Mouse (Mus musculus) T-helper 1 cell (primary cell): ENCODE data around the gene Ehmt2.

ENCODE experiments used
- in situ Hi-C: fragments of 300-600 bp; cut with MboI, MseI; formaldehyde crosslinking; loops from one replicate; pipeline ENCODE4 v1.15.1; 2025; ENCODE audit warnings: high pct_unique_total_duplicates

Ehmt2 gene

GRCm38 (mm10) chr17:34898160-34898586 lies at the start of gene Ehmt2, which contains the start of gene C2:
TSS of gene Ehmt2 (plus strand) at chr17:34898469.
TSS of gene C2 (minus strand) at chr17:34898265.
- in situ Hi-C loops: no loop called here

- in situ Hi-C loops: loop anchor here (10.0 kb wide), 1 partner anchor 65 kb away; the partner anchor contains the start of gene Slc44a4
Measured at GRCm38 (mm10) chr17:34849722-34850516, 48.4 kb upstream of the Ehmt2 start, which contains the start of the genes Skiv2l and Nelfe. TSS of gene Skiv2l (minus strand) at chr17:34850210. TSS of gene Nelfe (plus strand) at chr17:34850391.

- in situ Hi-C loops: loop anchor here (10.0 kb wide), 1 partner anchor 64 kb away; the partner anchor contains the start of gene Slc44a4
Measured at GRCm38 (mm10) chr17:34850517-34851125, 47.6 kb upstream of the Ehmt2 start.

- in situ Hi-C loops: loop anchor here (10.0 kb wide), 1 partner anchor 61 kb away; the partner anchor contains the start of gene Slc44a4
Measured at GRCm38 (mm10) chr17:34853511-34853910, 44.8 kb upstream of the Ehmt2 start.

- in situ Hi-C loops: loop anchor here (10.0 kb wide), 1 partner anchor 60 kb away; the partner anchor contains the start of gene Slc44a4
Measured at GRCm38 (mm10) chr17:34854761-34855160, 43.5 kb upstream of the Ehmt2 start.

- in situ Hi-C loops: loop anchor here (10.0 kb wide), 1 partner anchor 59 kb away; the partner anchor contains the start of gene Slc44a4
Measured at GRCm38 (mm10) chr17:34855825-34856224, 42.4 kb upstream of the Ehmt2 start.

- in situ Hi-C loops: loop anchor here (10.0 kb wide), 1 partner anchor 56 kb away; the partner anchor contains the start of gene Slc44a4
Measured at GRCm38 (mm10) chr17:34858670-34859069, 39.6 kb upstream of the Ehmt2 start.

GRCm38 (mm10) chr17:34860514-34860913 lies 37.8 kb upstream of the Ehmt2 start:
- in situ Hi-C loops: no loop called here

- in situ Hi-C loops: no loop called here
Measured at GRCm38 (mm10) chr17:34861704-34862415, 36.4 kb upstream of the Ehmt2 start.

GRCm38 (mm10) chr17:34862416-34863081 lies 35.7 kb upstream of the Ehmt2 start, which contains the start of gene Cfb:
TSS of gene Cfb (minus strand) at chr17:34862518.
- in situ Hi-C loops: no loop called here

- in situ Hi-C loops: no loop called here
Measured at GRCm38 (mm10) chr17:34865981-34866380, 32.3 kb upstream of the Ehmt2 start.

- in situ Hi-C loops: no loop called here
Measured at GRCm38 (mm10) chr17:34874321-34874720, 23.9 kb upstream of the Ehmt2 start.

- in situ Hi-C loops: no loop called here
Measured at GRCm38 (mm10) chr17:34879336-34879879, 18.9 kb upstream of the Ehmt2 start, which contains the start of gene Zbtb12. TSS of gene Zbtb12 (plus strand) at chr17:34879483.

GRCm38 (mm10) chr17:34881166-34881565 lies 17.1 kb upstream of the Ehmt2 start:
- in situ Hi-C loops: no loop called here

- in situ Hi-C loops: no loop called here
Measured at GRCm38 (mm10) chr17:34881683-34882310, 16.5 kb upstream of the Ehmt2 start, which contains the start of gene Gm20547. TSS of gene Gm20547 (minus strand) at chr17:34882042.

GRCm38 (mm10) chr17:34883332-34883731 lies 14.9 kb upstream of the Ehmt2 start:
- in situ Hi-C loops: no loop called here

GRCm38 (mm10) chr17:34884704-34885103 lies 13.6 kb upstream of the Ehmt2 start:
- in situ Hi-C loops: no loop called here

GRCm38 (mm10) chr17:34885615-34886014 lies 12.7 kb upstream of the Ehmt2 start:
- in situ Hi-C loops: no loop called here

GRCm38 (mm10) chr17:34887942-34888341 lies 10.3 kb upstream of the Ehmt2 start:
- in situ Hi-C loops: no loop called here
